Mouse (Mus musculus) liver, embryonic 11.5 days (tissue): ENCODE results near the gene Slc6a6. TPM values are rescaled to one million over a fixed set of nuclear protein-coding genes. Genes with fewer than 3 reads are reported as not detected.

ENCODE experiments used
- ATAC-seq: fragments of 200-750 bp; cut with Nextera tagmentation; replicated peaks from 2 replicates; pipeline ENCODE4 v1.8.0; 2017; ENCODE audit warnings: moderate number of reproducible peaks, mild to moderate bottlenecking, moderate TSS enrichment, moderate library complexity; ENCODE audit not compliant: low FRiP score
- DNase-seq: peaks from one replicate; pipeline ENCODE4 v3.0.0-alpha.2; 2017; ENCODE audit warnings: low spot score
- H3K27ac ChIP-seq: fragments of 300-500 bp; sonication (generic); 2 replicates; pipeline ENCODE4 v1.5.1; 2014; ENCODE audit warnings: mild to moderate bottlenecking, low read depth, low read length, control low read depth
- H3K27me3 ChIP-seq: fragments of 300-500 bp; sonication (generic); replicated peaks from 2 replicates; pipeline ENCODE4 v1.6.1; 2014; ENCODE audit warnings: low read length, mixed read lengths; ENCODE audit not compliant: control insufficient read depth, insufficient read depth
- H3K36me3 ChIP-seq: fragments of 300-500 bp; sonication (generic); 2 replicates; pipeline ENCODE4 v1.6.1; 2014; ENCODE audit warnings: mild to moderate bottlenecking, low read length, moderate library complexity, mixed read lengths; ENCODE audit not compliant: control insufficient read depth, insufficient read depth
- H3K4me1 ChIP-seq: fragments of 300-500 bp; sonication (generic); replicated peaks from 2 replicates; pipeline ENCODE4 v1.6.1; 2014; ENCODE audit warnings: low read length, mixed read lengths; ENCODE audit not compliant: control insufficient read depth, insufficient read depth
- H3K4me2 ChIP-seq: fragments of 300-500 bp; sonication (generic); 2 replicates; pipeline ENCODE4 v1.6.1; 2014; ENCODE audit warnings: mild to moderate bottlenecking, control low read depth, moderate library complexity
- H3K4me3 ChIP-seq: fragments of 300-500 bp; sonication (generic); 2 replicates; pipeline ENCODE4 v1.5.1; 2014; ENCODE audit warnings: low read depth, low read length, control low read depth
- H3K9ac ChIP-seq: fragments of 300-500 bp; sonication (generic); 2 replicates; pipeline ENCODE4 v1.6.1; 2014; ENCODE audit warnings: low read depth, low read length, control low read depth
- H3K9me3 ChIP-seq: fragments of 300-500 bp; sonication (generic); 2 replicates; pipeline ENCODE4 v1.6.1; 2016; ENCODE audit warnings: low read length, inconsistent platforms, mixed read lengths; ENCODE audit not compliant: control insufficient read depth
- WGBS: fragments of 180-500 bp; shearing (Covaris S2); extraction: QIAGEN DNeasy Blood & Tissue Kit; methylation state at CpG from one replicate; pipeline ENCODE4 v1.1.7; 2014; 5-methylcytosine and 5-hydroxymethylcytosine counted together
- polyA plus RNA-seq: library from polyadenylated mRNA; unstranded; fragments of >200 nt; fragmentation: Nextera tagmentation; extraction: Ambion mirVana; gene quantifications from 2 replicates; pipeline ENCODE4 v1.2.1, GENCODE M21; 2014

Slc6a6 gene
- polyA plus RNA-seq, 1 experiment from 2014 or later, result 33.2 TPM

DNA sequence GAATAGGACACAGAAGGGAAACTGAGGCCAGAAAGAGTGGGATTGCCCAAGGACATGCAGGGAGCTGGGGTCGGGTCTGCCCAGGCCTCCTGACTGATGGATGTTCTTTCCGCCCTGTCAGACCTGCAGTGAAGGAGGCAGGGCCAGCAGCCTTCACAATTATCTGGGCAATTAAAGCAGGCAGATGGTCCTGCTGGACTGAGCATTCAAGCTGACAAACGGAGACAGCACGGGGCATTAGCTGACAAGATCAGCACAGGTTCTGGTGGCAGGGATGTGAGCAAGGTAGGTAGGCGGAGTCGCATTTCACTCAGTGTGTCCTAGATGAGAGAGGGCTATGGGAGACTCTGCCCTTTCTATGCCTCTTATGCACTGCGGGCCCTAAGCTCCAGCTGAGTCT is 120.3 kb downstream of the Slc6a6 start:
- H3K9ac ChIP-seq, result no peak overlapping the region
- peaks cover 45% of the 10 kb centered on the region for H3K27me3 ChIP-seq
- no peak overlapping the region for H3K4me3 ChIP-seq
- no peak for ATAC-seq
- H3K36me3 ChIP-seq, result no peaks in the 10 kb centered on the region
- no peaks in the 10 kb centered on the region for H3K4me1 ChIP-seq
- no peaks in the 10 kb centered on the region for H3K9me3 ChIP-seq
- no peak overlapping the region for H3K27ac ChIP-seq
- WGBS, result 47% methylated on average over 7 of the region's 7 CpGs
- no peak overlapping the region for H3K4me2 ChIP-seq
- no peak for DNase-seq

DNA sequence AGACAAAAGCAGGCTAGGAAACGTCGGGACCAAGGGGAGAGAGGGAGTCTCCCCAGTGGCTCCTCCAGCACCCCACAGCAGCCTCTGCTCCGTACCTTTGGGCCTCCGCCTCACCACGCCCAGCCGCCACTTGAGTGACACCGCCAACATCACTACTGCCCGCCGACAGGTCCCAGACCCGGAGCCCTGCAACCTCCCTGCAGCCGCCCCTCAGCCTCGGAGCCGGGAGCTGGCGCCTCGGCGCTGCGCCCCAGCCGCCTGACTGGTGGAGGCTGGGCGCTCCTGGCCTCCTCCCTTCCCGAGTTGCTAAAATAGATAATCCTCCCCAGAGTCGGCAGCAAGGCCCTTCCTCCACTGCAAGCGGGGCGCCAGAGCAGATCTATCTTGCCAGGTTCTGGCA is 123.3 kb downstream of the Slc6a6 start:
- WGBS, result 5% methylated on average over 22 of the region's 23 CpGs
- H3K9ac ChIP-seq, result no peak overlapping the region

DNA sequence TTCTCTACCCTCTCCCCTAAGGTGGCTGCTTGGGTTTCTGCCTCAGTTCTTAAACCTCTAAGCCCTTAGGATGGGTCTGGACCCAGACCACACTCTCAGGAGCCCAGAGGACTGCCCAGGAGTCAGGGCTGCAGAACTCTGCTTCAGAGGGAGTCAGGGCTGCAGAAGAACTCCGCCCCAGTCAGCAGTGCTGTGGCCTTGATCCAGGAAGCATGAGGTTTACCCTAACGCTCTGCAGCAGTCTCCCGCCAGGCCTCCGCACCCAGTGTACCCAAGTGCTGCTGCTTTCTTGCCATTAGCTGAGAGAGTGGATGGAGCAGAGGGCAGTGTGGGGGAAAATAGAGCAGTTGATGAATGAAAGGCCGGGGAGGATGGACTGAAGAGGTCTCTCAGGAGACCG is 124.2 kb downstream of the Slc6a6 start:
- H3K4me1 ChIP-seq, result no peaks in the 10 kb centered on the region
- H3K9me3 ChIP-seq, result no peaks in the 10 kb centered on the region
- no peak overlapping the region for H3K4me3 ChIP-seq
- no peak overlapping the region for H3K9ac ChIP-seq
- peaks cover 45% of the 10 kb centered on the region for H3K27me3 ChIP-seq
- WGBS, result 39% methylated on average over 6 of the region's 6 CpGs
- H3K36me3 ChIP-seq, result no peaks in the 10 kb centered on the region
- no peak overlapping the region for H3K4me2 ChIP-seq
- DNase-seq, result no peak
- no peak for ATAC-seq
- no peak overlapping the region for H3K27ac ChIP-seq

More for the DNA sequence above, 123.3 kb downstream of the Slc6a6 start:
- Histone ChIP-seq H3K27ac (no peak overlapping the region), H3K4me3 (no peak overlapping the region), H3K4me2 (peak overlapping the region; percentile 37), H3K4me1 (no peaks in the 10 kb centered on the region), H3K36me3 (no peaks in the 10 kb centered on the region), H3K27me3 (peaks cover 45% of the 10 kb centered on the region), H3K9me3 (no peaks in the 10 kb centered on the region)
- ATAC-seq, result no peak
- peak; percentile 41 for DNase-seq

Other genes with a start within 250 kb of the Slc6a6 start
- gene Chchd4, start 210.5 kb upstream of the Slc6a6 start, polyA plus RNA-seq, result 47.1 and 47.3 TPM in 2 replicates
- gene Tmem43, start 210.3 kb upstream of the Slc6a6 start, polyA plus RNA-seq, result 30.0 and 31.7 TPM in 2 replicates
- 13.2 and 13.4 TPM in 2 replicates for gene Xpc, start 168.2 kb upstream of the Slc6a6 start, polyA plus RNA-seq
- 309 and 318 TPM in 2 replicates for gene Lsm3, start 168.1 kb upstream of the Slc6a6 start, polyA plus RNA-seq
- gene Grip2, start 143.2 kb downstream of the Slc6a6 start, polyA plus RNA-seq, result 0.10 and 0.21 TPM in 2 replicates
- gene Ccdc174, start 194.0 kb downstream of the Slc6a6 start, polyA plus RNA-seq, result 27.1 and 29.8 TPM in 2 replicates
- 0.12 and 0.23 TPM in 2 replicates for gene 4930590J08Rik, start 218.8 kb downstream of the Slc6a6 start, polyA plus RNA-seq